Mouse (Mus musculus) inflammation-experienced regulatory T-cells, adult 6 months (primary cell): ENCODE data around the gene Ssty1. TPM values are rescaled to one million over a fixed set of nuclear protein-coding genes. Genes with fewer than 3 reads are reported as not detected.
"Not testable (repeated sequence)": the region's sequence is repeated elsewhere in the genome, so short reads cannot be mapped to it uniquely, and the experiment has no call there.

Experiments
- ATAC-seq: one replicate; pipeline ENCODE4 v1.8.0; 2017
- polyA plus RNA-seq, 3 experiments: library from polyadenylated mRNA; unstranded; fragments of 100-300 nt; shearing (Covaris generic); gene quantifications; one replicate each; pipeline ENCODE4 v1.2.1; 2017

The Ssty1 gene
- polyA plus RNA-seq = not detected

GRCm38 (mm10) chrY:18088816-18089215 is at the start of gene Ssty1:
TSS of gene Ssty1 (plus strand) at chrY:18089116.
- ATAC-seq = not testable (repeated sequence)

DNA sequence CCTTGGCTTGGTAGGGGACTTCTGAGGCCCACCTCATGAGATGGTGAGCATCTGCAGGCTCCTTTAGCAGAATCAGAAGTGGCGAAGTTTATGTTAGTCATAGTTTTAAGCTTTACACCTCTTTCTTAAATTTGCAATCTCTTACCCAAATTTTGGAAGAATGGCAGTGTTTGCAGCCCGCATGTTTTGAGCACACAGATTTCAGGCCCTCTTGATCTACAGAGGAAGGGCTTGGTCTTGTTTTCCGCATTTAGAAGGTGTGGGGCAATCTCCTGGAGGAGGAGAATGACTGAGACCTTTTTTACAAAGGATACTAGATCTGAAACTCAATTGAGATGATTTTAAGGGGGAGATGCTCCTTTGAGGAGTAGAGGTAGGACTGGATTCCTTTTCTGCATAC is 27.2 kb upstream of the Ssty1 start, which contains the start of gene Gm21764:
Gene Gm21764 (minus strand): TSS at position 101 of the 400 bp plus-strand sequence.
- not testable (repeated sequence) for ATAC-seq

Other genes starting within 250 kb of the Ssty1 start
- not detected for gene Gm21904, start 242.8 kb upstream of the Ssty1 start, polyA plus RNA-seq
- not detected for gene Gm20772, start 214.4 kb upstream of the Ssty1 start, polyA plus RNA-seq
- gene Gm20831, start 214.4 kb upstream of the Ssty1 start, polyA plus RNA-seq = not detected
- not detected for gene Srsy, start 151.8 kb upstream of the Ssty1 start, polyA plus RNA-seq
- not detected for gene Gm21764, start 27.3 kb upstream of the Ssty1 start, polyA plus RNA-seq